ENCODE assay signal across 23 mouse cellular contexts in the genomic region with DNA sequence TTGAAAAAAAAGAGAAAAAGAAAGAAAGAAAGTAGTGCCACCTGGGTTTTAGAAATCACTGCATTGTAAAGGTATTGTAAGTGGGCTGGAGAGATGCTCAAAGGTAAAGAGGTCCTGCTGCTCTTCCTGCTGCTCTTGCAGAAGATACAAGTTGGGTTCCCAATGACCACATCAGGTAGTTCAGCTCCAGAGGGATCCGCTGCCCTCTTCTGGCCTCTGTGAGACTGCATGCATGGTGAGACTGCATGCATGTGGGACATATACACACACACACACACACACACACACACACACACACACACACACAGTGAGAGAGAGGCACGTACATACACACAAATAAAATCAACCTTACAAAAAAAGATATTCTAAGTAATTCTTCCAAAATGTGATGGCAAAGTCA.
DNase-seq lines count a peak whose midpoint lies in the region; ATAC-seq and TF ChIP-seq lines count a peak whose summit lies in the region.
"Had no signal": no experiment of that assay in that cellular context is flagged by ENCODE, and none has a peak within 500 bp of the region (broad histone marks: within the 10 kb centered on the region; RNA-seq: fewer than 3 reads in every experiment).

No protein-coding gene starts in this region.

- H3K4me2 ChIP-seq in forebrain, postnatal 0 days (ENCODE audit: low read depth): no peak overlapping the region
- no peak overlapping the region for H3K4me2 ChIP-seq in forebrain, embryonic 15.5 days (replicated peaks)
- no peak overlapping the region for H3K4me2 ChIP-seq in liver, embryonic 11.5 days
- H3K4me2 ChIP-seq: heart, embryonic 15.5 days; hindbrain, embryonic 15.5 days; limb, embryonic 13.5 days; lung, embryonic 14.5 days had no signal

- H3K4me3 ChIP-seq in forebrain, postnatal 0 days (ENCODE audit: low read depth, low read length): no peak overlapping the region
- H3K4me3 ChIP-seq in forebrain, embryonic 15.5 days: no peak overlapping the region
- H3K4me3 ChIP-seq in liver, adult 2 months (ENCODE audit: insufficient read depth, low read depth, low read length): no peak overlapping the region
- H3K4me3 ChIP-seq in liver, embryonic 11.5 days (ENCODE audit: low read depth, low read length): no peak overlapping the region
- no peak overlapping the region for H3K4me3 ChIP-seq in limb, embryonic 10.5 days
- H3K4me3 ChIP-seq: gastrocnemius, adult 2 months; heart, embryonic 15.5 days; hindbrain, embryonic 15.5 days; limb, embryonic 13.5 days had no signal

- no peak for ATAC-seq in forebrain, postnatal 0 days
- no peak for ATAC-seq in forebrain, embryonic 15.5 days (replicated peaks)
- ATAC-seq in liver, embryonic 11.5 days (replicated peaks; ENCODE audit: low FRiP score): no peak
- ATAC-seq: Patski had no signal

- no peaks in the 10 kb centered on the region for H3K36me3 ChIP-seq in forebrain, postnatal 0 days (ENCODE audit: insufficient read depth)
- no peaks in the 10 kb centered on the region for H3K36me3 ChIP-seq in forebrain, embryonic 15.5 days
- no peaks in the 10 kb centered on the region for H3K36me3 ChIP-seq in liver, adult 2 months (ENCODE audit: control insufficient read depth, insufficient read depth, low read length)
- no peaks in the 10 kb centered on the region for H3K36me3 ChIP-seq in liver, embryonic 11.5 days (ENCODE audit: control insufficient read depth, insufficient read depth, low read length)
- no peaks in the 10 kb centered on the region for H3K36me3 ChIP-seq in limb, embryonic 10.5 days
- H3K36me3 ChIP-seq: heart, embryonic 15.5 days; hindbrain, embryonic 15.5 days; limb, embryonic 13.5 days had no signal

- no peak overlapping the region for H3K9ac ChIP-seq in forebrain, postnatal 0 days
- no peak overlapping the region for H3K9ac ChIP-seq in forebrain, embryonic 15.5 days (replicated peaks)
- H3K9ac ChIP-seq in liver, adult 2 months (ENCODE audit: low read depth, low read length): no peak overlapping the region
- H3K9ac ChIP-seq in liver, embryonic 11.5 days (ENCODE audit: low read depth, low read length): no peak overlapping the region
- H3K9ac ChIP-seq: heart, embryonic 15.5 days; hindbrain, embryonic 15.5 days; limb, embryonic 13.5 days; lung, embryonic 14.5 days had no signal

- H3K27me3 ChIP-seq in forebrain, postnatal 0 days (ENCODE audit: insufficient read depth, low read length): no peaks in the 10 kb centered on the region
- H3K27me3 ChIP-seq in forebrain, embryonic 15.5 days: no peaks in the 10 kb centered on the region
- no peaks in the 10 kb centered on the region for H3K27me3 ChIP-seq in liver, adult 2 months (ENCODE audit: control insufficient read depth, insufficient read depth, low read length)
- no peaks in the 10 kb centered on the region for H3K27me3 ChIP-seq in liver, embryonic 11.5 days (replicated peaks; ENCODE audit: control insufficient read depth, insufficient read depth, low read length)
- H3K27me3 ChIP-seq in limb, embryonic 10.5 days (ENCODE audit: low read depth, poor library complexity, severe bottlenecking): no peaks in the 10 kb centered on the region
- H3K27me3 ChIP-seq: heart, embryonic 15.5 days; hindbrain, embryonic 15.5 days; limb, embryonic 13.5 days; Patski had no signal

- no peaks in the 10 kb centered on the region for H3K9me3 ChIP-seq in forebrain, postnatal 0 days (ENCODE audit: low read length)
- no peaks in the 10 kb centered on the region for H3K9me3 ChIP-seq in forebrain, embryonic 15.5 days
- peaks cover 2% of the 10 kb centered on the region; the same call in 1 of the 2 replicates for H3K9me3 ChIP-seq in liver, embryonic 11.5 days (ENCODE audit: control insufficient read depth, low read length)
- H3K9me3 ChIP-seq in limb, embryonic 10.5 days (replicated peaks): no peaks in the 10 kb centered on the region
- H3K9me3 ChIP-seq: heart, embryonic 15.5 days; hindbrain, embryonic 15.5 days had no signal

- no peak for TF ChIP-seq POLR2A in liver, adult 2 months (IDR thresholded peaks at IDR 0.05; ENCODE audit: extremely low read depth, insufficient read depth, low read length)

- peak; percentile 23 for TF ChIP-seq CTCF in forebrain, postnatal 0 days (IDR thresholded peaks at IDR 0.05; ENCODE audit: low read depth)
- TF ChIP-seq CTCF in liver, adult 2 months (IDR thresholded peaks at IDR 0.05; ENCODE audit: low read depth, low read length): 0 out of 2 replicates have a peak, but pooled peaks have one; percentile 25

- no peak for DNase-seq in forebrain, postnatal 0 days
- no peak for DNase-seq in liver, adult 2 months (ENCODE audit: extremely low read depth, low read depth, low spot score)
- no peak for DNase-seq in liver, embryonic 11.5 days (ENCODE audit: low spot score)
- DNase-seq in thymus, postnatal 4 days: peak; percentile 35
- DNase-seq in thymus, adult 18-20 months: no peak
- DNase-seq in heart, adult 9 months (ENCODE audit: low spot score in 2 of 2): no peak
- no peak for DNase-seq in limb, embryonic 10.5 days (ENCODE audit: low spot score)
- DNase-seq: adrenal gland, postnatal 14 days; cerebellum, adult 11 months; cerebellum, postnatal 14 days; embryo, embryonic 11 days; gastrocnemius, adult 2 months; heart, adult 11 months; heart, postnatal 4 days; kidney, adult 8-10 months; lung, embryonic 14.5 days; lung, postnatal 4 days; retina, postnatal 1 day had no signal

- H3K27ac ChIP-seq in forebrain, postnatal 0 days (ENCODE audit: low read depth, low read length): no peak overlapping the region
- no peak overlapping the region for H3K27ac ChIP-seq in forebrain, embryonic 15.5 days (replicated peaks)
- H3K27ac ChIP-seq in liver, adult 2 months (replicated peaks; ENCODE audit: insufficient read depth, low read depth, low read length): no peak overlapping the region
- H3K27ac ChIP-seq in liver, embryonic 11.5 days (ENCODE audit: low read depth, low read length): no peak overlapping the region
- no peak overlapping the region for H3K27ac ChIP-seq in limb, embryonic 10.5 days
- H3K27ac ChIP-seq: gastrocnemius, adult 2 months; heart, embryonic 15.5 days; hindbrain, embryonic 15.5 days; limb, embryonic 13.5 days had no signal

- WGBS in forebrain, postnatal 0 days: 93% methylated on average over 2 of the region's 2 CpGs
- 94% methylated on average over 2 of the region's 2 CpGs for WGBS in forebrain, embryonic 15.5 days
- 98% methylated on average over 2 of the region's 2 CpGs for WGBS in liver, adult 2 months
- WGBS in liver, embryonic 11.5 days: 94% methylated on average over 2 of the region's 2 CpGs
- 95% methylated on average over 2 of the region's 2 CpGs for WGBS in limb, embryonic 10.5 days

- H3K79me2 ChIP-seq in liver, adult 2 months (ENCODE audit: control insufficient read depth, insufficient read depth, low read length): no peaks in the 10 kb centered on the region

- no peaks in the 10 kb centered on the region for H3K4me1 ChIP-seq in forebrain, postnatal 0 days (ENCODE audit: insufficient read depth)
- peaks cover 7% of the 10 kb centered on the region; the same call in 1 of the 2 replicates for H3K4me1 ChIP-seq in forebrain, embryonic 15.5 days
- no peaks in the 10 kb centered on the region for H3K4me1 ChIP-seq in liver, adult 2 months (ENCODE audit: control insufficient read depth, insufficient read depth, low read length)
- H3K4me1 ChIP-seq in liver, embryonic 11.5 days (replicated peaks; ENCODE audit: control insufficient read depth, insufficient read depth, low read length): peaks cover 3% of the 10 kb centered on the region; the same call in 1 of the 2 replicates
- H3K4me1 ChIP-seq in limb, embryonic 10.5 days: peaks cover 17% of the 10 kb centered on the region
